Comparison of ENCODE assay signal across 26 mouse cellular contexts in genomic region chr11:24020760-24021159, GRCm38 (mm10). TPM values are rescaled to one million over a fixed set of nuclear protein-coding genes. Genes with fewer than 3 reads are reported as not detected.
"Had no signal": no experiment of that assay in that cellular context is flagged by ENCODE, and none has a peak within 500 bp of the region (broad histone marks: within the 10 kb centered on the region; RNA-seq: fewer than 3 reads in every experiment).

No protein-coding gene starts in this region.

- H3K27me3 ChIP-seq: midbrain, embryonic 12.5 days; neural tube, embryonic 13.5 days; neural tube, embryonic 15.5 days had no signal

- H3K9ac ChIP-seq: lung, embryonic 14.5 days; midbrain, embryonic 12.5 days; neural tube, embryonic 13.5 days; neural tube, embryonic 15.5 days had no signal

- H3K27ac ChIP-seq: midbrain, embryonic 10.5 days; midbrain, embryonic 12.5 days; neural tube, embryonic 13.5 days; neural tube, embryonic 15.5 days had no signal

- H3K4me2 ChIP-seq: lung, embryonic 14.5 days; midbrain, embryonic 12.5 days; neural tube, embryonic 13.5 days; neural tube, embryonic 15.5 days had no signal

- H3K36me3 ChIP-seq: midbrain, embryonic 10.5 days; midbrain, embryonic 12.5 days; neural tube, embryonic 13.5 days; neural tube, embryonic 15.5 days had no signal

- ATAC-seq: midbrain, embryonic 16.5 days had no signal

- H3K9me3 ChIP-seq: midbrain, embryonic 10.5 days; midbrain, embryonic 12.5 days; neural tube, embryonic 13.5 days; neural tube, embryonic 15.5 days had no signal

- H3K4me3 ChIP-seq: midbrain, embryonic 10.5 days; midbrain, embryonic 12.5 days; myocyte; neural tube, embryonic 13.5 days; neural tube, embryonic 15.5 days had no signal

- DNase-seq: lung, embryonic 14.5 days; lung, postnatal 10 days; lung, postnatal 4 days; midbrain, embryonic 14.5 days; retina, postnatal 1 day; right cerebral cortex, adult 18-20 months; right cerebral cortex, postnatal 25 days; right cerebral cortex, postnatal 4 days; spleen, adult 18-20 months; thymus, adult 18-20 months; thymus, postnatal 14 days; thymus, postnatal 36 days had no signal

RNA-seq across cellular contexts. Expression of gene A830031A19Rik, which starts 54.1 kb away (rescaled TPM):
- total RNA-seq: megakaryocyte, adult 5-6 weeks; megakaryocyte-erythroid progenitor cell, adult 5-6 weeks had no signal
- polyA plus RNA-seq: lung, embryonic 14.5 days; lung, embryonic 16.5 days; midbrain, embryonic 10.5 days; midbrain, embryonic 12.5 days; midbrain, embryonic 14.5 days; midbrain, embryonic 16.5 days; myocyte; neural tube, embryonic 11.5 days; neural tube, embryonic 13.5 days; neural tube, embryonic 15.5 days; small intestine, adult 2 months; stomach, embryonic 14.5 days; stomach, embryonic 16.5 days; thymus, postnatal 0 days had no signal

RNA-seq across cellular contexts. Expression of gene Bcl11a, which starts 57.1 kb away (rescaled TPM):
- polyA plus RNA-seq: myocyte had no signal
